Mouse (Mus musculus): ENCODE results near the gene Fignl2. TPM values are rescaled to one million over a fixed set of nuclear protein-coding genes. Genes with fewer than 3 reads are reported as not detected.

Gene Fignl2
- polyA plus RNA-seq, 1 experiment from 2014 or later: 0.33 TPM

DNA sequence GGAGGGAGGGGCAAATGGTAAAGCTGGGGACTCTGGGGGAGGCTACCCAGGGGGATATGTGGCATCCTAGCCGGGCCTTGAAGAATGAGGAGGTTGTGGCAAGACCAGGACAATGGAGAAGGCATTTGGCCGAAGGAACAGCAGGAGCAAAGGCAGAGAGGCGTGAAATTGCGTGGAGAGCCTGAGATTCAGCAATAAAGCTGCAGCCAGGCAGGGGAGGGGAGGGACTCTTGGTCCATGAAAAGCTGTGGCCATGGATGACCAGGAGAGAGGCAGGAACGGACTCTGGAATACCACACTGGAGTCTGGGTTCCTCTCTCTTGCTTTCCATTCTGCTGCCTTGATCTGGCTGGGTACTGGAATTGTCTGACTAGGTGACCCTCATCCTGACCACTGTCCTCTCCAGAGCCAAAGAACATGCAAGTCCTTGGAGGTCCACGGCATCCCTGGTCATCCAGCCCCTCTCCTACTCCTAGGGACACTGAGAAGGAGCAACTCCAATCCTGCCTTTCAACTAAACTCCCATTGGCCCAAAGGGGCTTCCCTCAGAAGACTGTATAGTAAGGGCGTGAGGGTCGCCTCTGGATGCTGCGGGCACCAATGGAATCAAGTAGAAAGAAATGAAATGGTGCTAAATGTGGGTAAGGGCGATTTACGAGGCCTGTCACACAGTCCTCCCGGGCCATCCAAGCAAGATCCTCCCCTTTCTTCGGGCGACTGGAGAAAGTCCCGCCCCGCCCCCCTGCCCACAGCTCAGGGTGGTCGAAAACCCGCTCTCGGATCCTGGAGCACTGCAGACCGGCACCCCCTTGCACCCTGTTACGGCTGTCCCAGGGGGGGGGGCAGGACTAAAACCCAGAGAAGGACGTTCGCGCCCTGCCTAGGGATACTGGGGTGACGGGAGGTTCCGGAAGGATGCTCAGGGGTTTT is 2.0 kb downstream of the Fignl2 start:
- Histone ChIP-seq H3K4me1 (ENCODE audit: control insufficient read depth, insufficient read depth, low read length) (peaks cover 29% of the 10 kb centered on the region), H3K9me3 (replicated peaks; ENCODE audit: control insufficient read depth, low read length) (no peaks in the 10 kb centered on the region), H3K36me3 (ENCODE audit: control insufficient read depth, insufficient read depth, low read length) (peaks cover 3% of the 10 kb centered on the region; the same call in 1 of the 2 replicates), H3K27ac (ENCODE audit: low read depth, low read length) (no peak overlapping the region), H3K9ac (ENCODE audit: low read depth, low read length) (peak overlapping the region; percentile 85; the same call in 1 of the 2 replicates), H3K27me3 (ENCODE audit: control insufficient read depth, insufficient read depth, low read length) (peaks cover 15% of the 10 kb centered on the region), H3K4me3 (ENCODE audit: low read depth, low read length) (peak overlapping the region; percentile 88), H3K4me2 (peak overlapping the region; percentile 94)
- no peak for ATAC-seq (replicated peaks; ENCODE audit: insufficient number of reproducible peaks, low FRiP score, low TSS enrichment)
- 12% methylated on average over 26 of the region's 26 CpGs for WGBS (ENCODE audit: insufficient replicate concordance)

GRCm38 (mm10) chr15:101075656-101076055 is 2.7 kb downstream of the Fignl2 start:
- H3K27me3 ChIP-seq (ENCODE audit: control insufficient read depth, insufficient read depth, low read length): peaks cover 15% of the 10 kb centered on the region
- H3K9me3 ChIP-seq (replicated peaks; ENCODE audit: control insufficient read depth, low read length): no peaks in the 10 kb centered on the region
- no peak overlapping the region for H3K27ac ChIP-seq (ENCODE audit: low read depth, low read length)
- H3K4me2 ChIP-seq: no peak overlapping the region; the same call in 1 of the 2 replicates
- H3K9ac ChIP-seq (ENCODE audit: low read depth, low read length): no peak overlapping the region
- WGBS (ENCODE audit: insufficient replicate concordance): 61% methylated on average over 5 of the region's 5 CpGs
- H3K36me3 ChIP-seq (ENCODE audit: control insufficient read depth, insufficient read depth, low read length): peaks cover 3% of the 10 kb centered on the region; the same call in 1 of the 2 replicates
- no peak for ATAC-seq (replicated peaks; ENCODE audit: insufficient number of reproducible peaks, low FRiP score, low TSS enrichment)
- H3K4me3 ChIP-seq (ENCODE audit: low read depth, low read length): no peak overlapping the region
- H3K4me1 ChIP-seq (ENCODE audit: control insufficient read depth, insufficient read depth, low read length): peaks cover 33% of the 10 kb centered on the region

GRCm38 (mm10) chr15:101075150-101075549 is 3.2 kb downstream of the Fignl2 start:
- Histone ChIP-seq H3K4me2 (no peak overlapping the region), H3K4me1 (ENCODE audit: control insufficient read depth, insufficient read depth, low read length) (peaks cover 36% of the 10 kb centered on the region), H3K27me3 (ENCODE audit: control insufficient read depth, insufficient read depth, low read length) (peaks cover 15% of the 10 kb centered on the region), H3K9me3 (replicated peaks; ENCODE audit: control insufficient read depth, low read length) (no peaks in the 10 kb centered on the region), H3K27ac (ENCODE audit: low read depth, low read length) (no peak overlapping the region), H3K36me3 (ENCODE audit: control insufficient read depth, insufficient read depth, low read length) (peaks cover 3% of the 10 kb centered on the region; the same call in 1 of the 2 replicates), H3K9ac (ENCODE audit: low read depth, low read length) (no peak overlapping the region), H3K4me3 (ENCODE audit: low read depth, low read length) (no peak overlapping the region)
- ATAC-seq (replicated peaks; ENCODE audit: insufficient number of reproducible peaks, low FRiP score, low TSS enrichment): no peak
- 77% methylated on average over 4 of the region's 4 CpGs for WGBS (ENCODE audit: insufficient replicate concordance)

- peaks cover 15% of the 10 kb centered on the region for H3K27me3 ChIP-seq (ENCODE audit: control insufficient read depth, insufficient read depth, low read length)
- no peaks in the 10 kb centered on the region for H3K9me3 ChIP-seq (replicated peaks; ENCODE audit: control insufficient read depth, low read length)
- H3K4me1 ChIP-seq (ENCODE audit: control insufficient read depth, insufficient read depth, low read length): peaks cover 37% of the 10 kb centered on the region
- H3K36me3 ChIP-seq (ENCODE audit: control insufficient read depth, insufficient read depth, low read length): peaks cover 3% of the 10 kb centered on the region; the same call in 1 of the 2 replicates
- WGBS (ENCODE audit: insufficient replicate concordance): 83% methylated on average over 5 of the region's 5 CpGs
- no peak overlapping the region for H3K4me3 ChIP-seq (ENCODE audit: low read depth, low read length)
- H3K4me2 ChIP-seq: no peak overlapping the region
- H3K27ac ChIP-seq (ENCODE audit: low read depth, low read length): no peak overlapping the region
- no peak overlapping the region for H3K9ac ChIP-seq (ENCODE audit: low read depth, low read length)
- ATAC-seq (replicated peaks; ENCODE audit: insufficient number of reproducible peaks, low FRiP score, low TSS enrichment): no peak
Observed at GRCm38 (mm10) chr15:101074067-101074466, 4.3 kb downstream of the Fignl2 start.

- H3K4me2 ChIP-seq: no peak overlapping the region
- peaks cover 3% of the 10 kb centered on the region; the same call in 1 of the 2 replicates for H3K36me3 ChIP-seq (ENCODE audit: control insufficient read depth, insufficient read depth, low read length)
- peaks cover 41% of the 10 kb centered on the region for H3K4me1 ChIP-seq (ENCODE audit: control insufficient read depth, insufficient read depth, low read length)
- WGBS (ENCODE audit: insufficient replicate concordance): 44% methylated on average over 2 of the region's 2 CpGs
- H3K27me3 ChIP-seq (ENCODE audit: control insufficient read depth, insufficient read depth, low read length): peaks cover 11% of the 10 kb centered on the region; the same call in 1 of the 2 replicates
- no peak overlapping the region for H3K9ac ChIP-seq (ENCODE audit: low read depth, low read length)
- ATAC-seq (replicated peaks; ENCODE audit: insufficient number of reproducible peaks, low FRiP score, low TSS enrichment): no peak
- no peak overlapping the region for H3K4me3 ChIP-seq (ENCODE audit: low read depth, low read length)
- no peak overlapping the region for H3K27ac ChIP-seq (ENCODE audit: low read depth, low read length)
- no peaks in the 10 kb centered on the region for H3K9me3 ChIP-seq (replicated peaks; ENCODE audit: control insufficient read depth, low read length)
Observed at GRCm38 (mm10) chr15:101072736-101073135, 5.6 kb downstream of the Fignl2 start.

- Histone ChIP-seq H3K36me3 (ENCODE audit: control insufficient read depth, insufficient read depth, low read length) (peaks cover 3% of the 10 kb centered on the region; the same call in 1 of the 2 replicates), H3K4me1 (ENCODE audit: control insufficient read depth, insufficient read depth, low read length) (peaks cover 43% of the 10 kb centered on the region), H3K27ac (ENCODE audit: low read depth, low read length) (no peak overlapping the region), H3K4me3 (ENCODE audit: low read depth, low read length) (no peak overlapping the region), H3K4me2 (no peak overlapping the region), H3K9ac (ENCODE audit: low read depth, low read length) (no peak overlapping the region), H3K27me3 (ENCODE audit: control insufficient read depth, insufficient read depth, low read length) (no peaks in the 10 kb centered on the region), H3K9me3 (replicated peaks; ENCODE audit: control insufficient read depth, low read length) (no peaks in the 10 kb centered on the region)
- WGBS (ENCODE audit: insufficient replicate concordance): 23% methylated on average over 5 of the region's 5 CpGs
- no peak for ATAC-seq (replicated peaks; ENCODE audit: insufficient number of reproducible peaks, low FRiP score, low TSS enrichment)
Observed at GRCm38 (mm10) chr15:101070762-101071161, 7.6 kb downstream of the Fignl2 start.

GRCm38 (mm10) chr15:101069641-101070190 is 8.7 kb downstream of the Fignl2 start:
- ATAC-seq (replicated peaks; ENCODE audit: insufficient number of reproducible peaks, low FRiP score, low TSS enrichment): no peak
- Histone ChIP-seq H3K4me3 (ENCODE audit: low read depth, low read length) (no peak overlapping the region), H3K27me3 (ENCODE audit: control insufficient read depth, insufficient read depth, low read length) (no peaks in the 10 kb centered on the region), H3K9ac (ENCODE audit: low read depth, low read length) (no peak overlapping the region), H3K9me3 (replicated peaks; ENCODE audit: control insufficient read depth, low read length) (no peaks in the 10 kb centered on the region), H3K4me1 (ENCODE audit: control insufficient read depth, insufficient read depth, low read length) (peaks cover 51% of the 10 kb centered on the region), H3K27ac (ENCODE audit: low read depth, low read length) (no peak overlapping the region), H3K4me2 (no peak overlapping the region), H3K36me3 (ENCODE audit: control insufficient read depth, insufficient read depth, low read length) (peaks cover 3% of the 10 kb centered on the region; the same call in 1 of the 2 replicates)
- WGBS (ENCODE audit: insufficient replicate concordance): 61% methylated on average over 9 of the region's 9 CpGs

DNA sequence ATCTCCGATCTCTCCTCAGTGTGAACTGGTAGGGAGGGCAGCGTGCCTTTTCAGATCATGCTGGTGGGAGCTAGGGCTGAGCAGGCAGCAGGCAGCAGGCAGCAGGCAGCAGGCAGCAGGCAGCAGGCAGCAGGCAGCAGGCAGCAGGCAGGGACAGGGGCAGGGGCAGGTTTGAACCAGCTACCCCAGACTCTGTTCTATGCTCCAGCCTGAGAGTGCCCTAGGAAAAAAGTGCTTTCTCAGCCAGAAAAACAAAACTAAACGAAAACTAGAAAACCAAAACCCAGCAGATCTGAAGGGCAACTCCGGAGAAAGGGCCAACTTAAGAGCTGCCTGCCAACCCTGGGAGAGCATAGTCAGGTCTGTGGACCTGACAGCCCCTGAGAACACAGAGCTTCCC is 9.7 kb downstream of the Fignl2 start:
- no peaks in the 10 kb centered on the region for H3K9me3 ChIP-seq (replicated peaks; ENCODE audit: control insufficient read depth, low read length)
- peaks cover 51% of the 10 kb centered on the region for H3K4me1 ChIP-seq (ENCODE audit: control insufficient read depth, insufficient read depth, low read length)
- no peak overlapping the region for H3K4me2 ChIP-seq
- H3K36me3 ChIP-seq (ENCODE audit: control insufficient read depth, insufficient read depth, low read length): peaks cover 2% of the 10 kb centered on the region; the same call in 1 of the 2 replicates
- no peak overlapping the region for H3K9ac ChIP-seq (ENCODE audit: low read depth, low read length)
- no peak overlapping the region for H3K27ac ChIP-seq (ENCODE audit: low read depth, low read length)
- H3K27me3 ChIP-seq (ENCODE audit: control insufficient read depth, insufficient read depth, low read length): no peaks in the 10 kb centered on the region
- ATAC-seq (replicated peaks; ENCODE audit: insufficient number of reproducible peaks, low FRiP score, low TSS enrichment): no peak
- H3K4me3 ChIP-seq (ENCODE audit: low read depth, low read length): no peak overlapping the region
- WGBS (ENCODE audit: insufficient replicate concordance): 65% methylated on average over 4 of the region's 4 CpGs

Data from heart, embryonic 11.5 days (tissue).